Mouse (Mus musculus) brain, embryonic 14.5 days (tissue): Measurements from ENCODE around the gene Ddb2. TPM values are rescaled to one million over a fixed set of nuclear protein-coding genes. Genes with fewer than 3 reads are reported as not detected.

Source experiments
- DNase-seq: peaks from one replicate; pipeline ENCODE4 v3.0.0-alpha.2; 2011; ENCODE audit warnings: low read depth
- CTCF ChIP-seq: fragments of 200-500 bp; IDR thresholded peaks from 2 replicates; pipeline ENCODE4 v1.5.1; 2012; ENCODE audit warnings: inconsistent platforms, mild to moderate bottlenecking, moderate library complexity, borderline replicate concordance; ENCODE audit not compliant: insufficient read depth, insufficient read length; ENCODE audit errors: extremely low read depth
- POLR2A ChIP-seq: fragments of 200-500 bp; IDR thresholded peaks from 2 replicates; pipeline ENCODE4 v1.6.1; 2012; ENCODE audit warnings: mild to moderate bottlenecking, inconsistent platforms, borderline replicate concordance; ENCODE audit not compliant: poor library complexity, insufficient read depth, insufficient read length, severe bottlenecking; ENCODE audit errors: extremely low read depth
- polyA plus RNA-seq: library from polyadenylated mRNA; depleted of rRNA; stranded (reverse); fragments of >200 nt; gene quantifications from 2 replicates; pipeline ENCODE4 v1.2.3, GENCODE M21; 2012; rRNA removed

The Ddb2 gene
- polyA plus RNA-seq, 1 experiment = 25.2 TPM

GRCm38 (mm10) chr2:91182405-91183147 lies 54.2 kb downstream of the Ddb2 start:
- DNase-seq = peak; percentile 97
- TF ChIP-seq CTCF = no peak
- peak; percentile 84 for TF ChIP-seq POLR2A

GRCm38 (mm10) chr2:91182016-91182404 lies 54.8 kb downstream of the Ddb2 start:
- peak; percentile 29 for DNase-seq

GRCm38 (mm10) chr2:91180706-91181105 lies 56.1 kb downstream of the Ddb2 start:
- peak; percentile 28 for DNase-seq
- TF ChIP-seq POLR2A = no peak
- no peak for TF ChIP-seq CTCF

More at GRCm38 (mm10) chr2:91182016-91182404, 54.8 kb downstream of the Ddb2 start:
- TF ChIP-seq CTCF = no peak

- no peak for DNase-seq
- TF ChIP-seq POLR2A (no peak), CTCF (no peak)
Measured at GRCm38 (mm10) chr2:91179825-91180224, 57.0 kb downstream of the Ddb2 start.

GRCm38 (mm10) chr2:91176234-91176633 lies 60.5 kb downstream of the Ddb2 start:
- TF ChIP-seq POLR2A (no peak), CTCF (no peak)
- no peak for DNase-seq

DNA sequence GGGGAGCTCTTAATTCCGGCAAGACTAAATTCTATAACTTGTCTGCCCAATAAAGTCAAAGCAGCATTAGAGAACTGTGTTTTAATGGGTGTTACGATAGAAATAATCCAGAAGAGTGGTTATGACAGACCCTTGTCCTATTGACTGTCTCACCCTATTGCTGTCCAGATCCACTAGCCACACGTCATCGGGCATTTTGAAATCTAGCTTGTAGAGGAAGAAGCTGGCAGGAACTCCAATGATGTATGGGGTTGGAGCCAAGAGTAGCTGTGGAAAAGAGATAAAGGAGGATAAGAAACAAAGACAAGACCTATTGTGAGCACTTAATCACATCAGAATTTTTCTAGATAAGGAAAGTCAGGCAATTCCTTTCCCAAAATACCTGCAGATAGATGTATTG lies 61.3 kb downstream of the Ddb2 start:
- DNase-seq = no peak
- TF ChIP-seq CTCF (no peak), POLR2A (no peak)

DNA sequence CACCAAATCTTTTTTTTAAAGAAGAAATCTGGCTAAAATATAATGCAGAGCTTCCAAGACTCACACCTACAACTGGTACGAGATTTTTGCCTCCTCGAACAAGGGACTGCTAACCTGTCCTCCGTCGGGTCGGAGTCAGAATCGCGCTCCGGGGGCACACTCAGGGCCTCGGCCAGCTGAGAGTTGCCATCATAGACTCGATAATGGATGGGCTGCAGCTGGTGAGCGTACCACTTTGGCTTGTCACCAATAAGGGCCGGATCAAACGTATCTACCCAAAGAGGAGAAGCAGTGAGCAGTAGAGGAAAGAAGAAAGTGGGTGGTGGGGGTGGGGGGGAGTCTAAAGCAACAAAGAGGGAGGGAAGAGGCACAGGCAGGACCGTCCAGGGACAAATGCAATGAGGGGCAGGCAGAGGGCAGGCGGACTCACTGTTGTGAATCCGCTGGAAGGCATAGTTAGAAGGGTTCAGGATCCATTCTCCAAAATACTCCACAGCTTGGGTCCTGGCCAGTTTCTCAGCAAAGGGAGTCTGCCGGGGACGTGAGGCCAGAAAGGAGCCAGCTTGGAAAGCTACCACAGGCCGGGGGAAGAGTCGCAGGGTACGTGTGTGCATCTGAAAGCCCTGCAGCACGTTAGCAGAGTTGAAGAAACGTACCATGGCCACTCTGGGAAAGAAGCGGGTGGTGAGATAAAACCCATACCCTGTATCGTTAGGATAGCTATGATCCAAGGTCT lies 67.0 kb downstream of the Ddb2 start:
- TF ChIP-seq POLR2A (no peak), CTCF (no peak)
- DNase-seq = no peak

GRCm38 (mm10) chr2:91167629-91168028 lies 69.2 kb downstream of the Ddb2 start:
- no peak for TF ChIP-seq POLR2A
- TF ChIP-seq CTCF = no peak
- DNase-seq = no peak

DNA sequence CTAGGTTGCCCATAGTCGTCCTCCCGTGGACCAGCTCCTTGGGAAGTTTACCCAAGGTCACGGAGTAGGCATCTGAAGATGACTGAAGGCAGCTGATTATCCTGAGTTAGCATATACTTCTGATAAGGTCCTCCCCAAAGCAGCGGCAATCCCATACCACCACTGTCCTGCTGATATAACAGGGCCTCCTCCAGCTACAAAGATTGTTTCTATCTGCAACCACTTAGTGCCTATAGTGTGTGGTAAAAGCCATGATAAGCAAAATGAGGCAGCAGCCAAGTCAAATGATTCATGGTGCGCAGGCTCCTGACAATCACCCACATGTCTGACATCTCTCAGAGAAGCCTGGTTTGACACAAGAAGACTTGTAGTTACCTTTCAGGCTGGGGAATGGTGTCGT lies 71.8 kb downstream of the Ddb2 start:
- DNase-seq = no peak
- TF ChIP-seq POLR2A (no peak), CTCF (no peak)

DNA sequence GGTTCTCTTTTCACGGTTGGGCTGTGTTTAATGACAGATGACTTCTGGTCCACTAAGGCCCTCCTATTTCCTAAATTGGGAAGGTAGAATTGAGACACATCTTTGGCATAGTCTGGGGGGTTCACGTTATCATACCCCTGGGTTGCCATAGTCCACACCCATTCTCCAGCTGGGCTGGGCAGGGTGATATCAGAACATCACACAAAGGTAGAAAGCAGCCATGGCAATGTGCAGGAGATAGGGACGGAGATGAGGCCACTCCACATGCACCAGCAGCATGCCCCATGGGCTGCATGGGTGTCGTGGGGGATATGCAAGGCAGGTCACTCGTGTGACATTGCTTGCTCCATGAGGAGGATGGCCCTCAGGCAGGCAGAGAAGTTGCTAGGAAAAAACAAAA lies 73.2 kb downstream of the Ddb2 start:
- TF ChIP-seq CTCF = no peak
- no peak for TF ChIP-seq POLR2A
- no peak for DNase-seq

GRCm38 (mm10) chr2:91162952-91163351 lies 73.8 kb downstream of the Ddb2 start:
- no peak for TF ChIP-seq POLR2A
- no peak for DNase-seq

Other genes starting within 250 kb of the Ddb2 start
- gene Rapsn, start 201.4 kb downstream of the Ddb2 start, polyA plus RNA-seq = 0.83 and 1.1 TPM in 2 replicates
- gene Psmc3, start 183.0 kb downstream of the Ddb2 start, polyA plus RNA-seq = 159 and 160 TPM in 2 replicates
- 50.7 and 58.1 TPM in 2 replicates for gene Slc39a13, start 166.6 kb downstream of the Ddb2 start, polyA plus RNA-seq
- gene Spi1, start 154.6 kb downstream of the Ddb2 start, polyA plus RNA-seq = 5.1 and 5.3 TPM in 2 replicates
- gene Mybpc3, start 118.8 kb downstream of the Ddb2 start, polyA plus RNA-seq = 0.03 TPM in 1 of 2 replicates, not detected in the other
- 71.0 and 107 TPM in 2 replicates for gene Madd, start 53.1 kb downstream of the Ddb2 start, polyA plus RNA-seq
- gene Nr1h3, start 34.1 kb downstream of the Ddb2 start, polyA plus RNA-seq = 3.3 and 3.9 TPM in 2 replicates
- gene Acp2, start 34.1 kb downstream of the Ddb2 start, polyA plus RNA-seq = 33.5 and 41.2 TPM in 2 replicates
- gene Pacsin3, start 19.0 kb upstream of the Ddb2 start, polyA plus RNA-seq = 17.0 and 20.7 TPM in 2 replicates
- gene Arfgap2, start 28.0 kb upstream of the Ddb2 start, polyA plus RNA-seq = 29.4 and 40.3 TPM in 2 replicates
- gene 1110051M20Rik, start 207.7 kb upstream of the Ddb2 start, polyA plus RNA-seq = 82.7 and 86.3 TPM in 2 replicates
- 9.0 and 12.4 TPM in 2 replicates for gene Lrp4, start 220.5 kb upstream of the Ddb2 start, polyA plus RNA-seq